Mouse (Mus musculus): ENCODE measurements around the gene D130040H23Rik.

DNA sequence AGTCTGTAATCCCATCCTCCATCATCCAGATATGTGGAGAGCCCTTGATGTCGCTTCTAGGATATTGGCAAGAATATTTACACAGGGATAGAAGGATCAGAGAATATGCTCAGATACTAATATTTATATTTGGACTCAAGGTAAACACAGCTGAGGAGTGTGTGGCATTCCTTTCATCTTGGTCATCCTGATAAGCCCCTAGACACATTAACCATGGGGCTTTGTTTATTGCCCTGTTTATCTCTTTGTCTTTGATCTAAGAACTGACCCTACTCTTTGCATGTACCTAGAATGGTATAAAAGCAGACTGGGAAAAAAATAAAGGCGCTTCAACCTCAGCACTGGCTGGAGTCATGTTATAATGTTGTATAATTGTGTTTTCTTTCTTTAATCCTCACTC, 28.3 kb upstream of the D130040H23Rik start:
- TF ChIP-seq CTCF (IDR thresholded peaks at IDR 0.05; ENCODE audit: insufficient read depth, low read length) (no peak), POLR2A (IDR thresholded peaks at IDR 0.05; ENCODE audit: borderline replicate concordance, extremely low read depth, low read depth, low read length) (no peak)
